Mouse (Mus musculus) adrenal gland, postnatal 10 days (tissue): Measurements from ENCODE around the gene Nfix. TPM values are rescaled to one million over a fixed set of nuclear protein-coding genes. Genes with fewer than 3 reads are reported as not detected.

Source experiments
- DNase-seq: peaks from one replicate; pipeline ENCODE4 v3.0.0; 2021; ENCODE audit warnings: mixed read lengths
- total RNA-seq, 2 experiments: library from RNA; stranded (reverse); gene quantifications; 2 replicates each; pipeline ENCODE4 v1.2.3; 2021

Nfix gene
- total RNA-seq, 2 experiments from 2014 or later: 145 to 200 TPM

DNA sequence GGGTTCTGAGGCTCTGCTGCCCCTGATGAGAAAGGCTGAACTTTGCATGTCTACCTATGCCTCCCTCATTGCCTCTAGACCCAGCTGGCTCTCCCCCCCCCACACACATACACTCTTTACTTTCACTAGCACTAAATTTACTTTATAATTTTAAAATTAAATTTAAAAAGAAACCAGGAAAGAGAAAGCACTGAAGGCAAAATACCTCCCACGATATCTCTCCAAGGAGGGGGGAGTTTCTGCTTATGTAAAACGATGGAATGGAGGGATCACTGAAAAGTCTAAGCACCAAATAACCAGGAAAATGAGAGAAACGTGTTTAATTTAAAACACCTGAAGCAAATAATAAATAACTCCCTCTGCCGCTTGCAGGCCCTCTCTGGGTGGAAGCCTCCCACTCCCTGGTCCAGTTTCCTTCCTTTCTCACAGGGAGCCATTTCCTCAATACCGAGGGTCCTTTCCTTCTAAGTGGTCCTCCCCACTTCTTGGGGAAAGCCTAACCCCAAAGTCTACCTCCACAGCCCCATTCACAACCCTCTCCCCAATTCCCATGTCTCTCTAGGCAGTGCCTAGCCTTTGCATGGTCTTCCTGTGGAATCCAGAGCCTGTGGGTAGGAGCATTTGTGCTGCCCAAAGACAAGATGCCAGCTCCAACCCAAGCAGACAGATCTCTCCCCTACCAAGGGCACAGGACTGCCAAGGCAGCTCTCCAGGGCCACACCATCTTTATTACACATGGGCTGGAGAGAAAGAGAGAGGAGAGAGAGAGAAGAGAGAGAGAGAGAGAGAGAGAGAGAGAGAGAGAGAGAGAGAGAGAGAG is 18.2 kb downstream of the Nfix start:
- DNase-seq: no peak

DNA sequence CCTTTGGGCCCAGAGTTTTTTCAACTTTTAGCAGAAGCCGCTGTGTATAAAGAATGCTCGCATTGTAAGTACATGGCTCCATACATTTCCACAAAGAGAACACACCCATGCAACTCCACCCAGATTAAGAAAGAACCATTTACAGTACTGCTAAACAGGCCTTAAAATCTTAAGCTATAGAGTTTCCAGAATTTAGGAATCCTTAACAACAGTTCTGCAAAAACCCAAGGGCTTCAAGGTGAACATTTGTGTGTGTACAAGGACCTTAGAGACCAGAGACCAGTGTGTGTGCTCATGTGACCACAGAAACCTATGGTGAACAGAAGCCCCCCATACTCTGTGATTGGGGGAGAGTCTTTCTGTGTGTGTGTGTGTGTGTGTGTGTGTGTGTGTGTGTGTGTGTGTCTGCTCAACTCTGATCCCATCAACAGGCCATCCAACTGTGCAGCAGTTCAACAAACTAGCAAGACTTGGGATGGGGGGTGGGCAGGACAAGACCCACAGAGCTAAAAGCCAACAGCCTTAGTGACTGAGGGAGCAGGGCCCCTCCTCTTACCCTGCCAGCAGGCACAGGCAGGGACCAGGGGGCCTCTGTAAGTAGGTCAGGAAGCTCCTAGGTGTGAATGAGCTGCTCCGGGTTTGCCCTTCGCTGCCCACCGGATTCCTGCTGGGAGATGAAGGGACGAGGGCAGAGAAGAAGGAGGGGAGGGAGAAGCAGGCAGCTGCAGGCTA is 19.0 kb downstream of the Nfix start:
- DNase-seq: no peak

DNA sequence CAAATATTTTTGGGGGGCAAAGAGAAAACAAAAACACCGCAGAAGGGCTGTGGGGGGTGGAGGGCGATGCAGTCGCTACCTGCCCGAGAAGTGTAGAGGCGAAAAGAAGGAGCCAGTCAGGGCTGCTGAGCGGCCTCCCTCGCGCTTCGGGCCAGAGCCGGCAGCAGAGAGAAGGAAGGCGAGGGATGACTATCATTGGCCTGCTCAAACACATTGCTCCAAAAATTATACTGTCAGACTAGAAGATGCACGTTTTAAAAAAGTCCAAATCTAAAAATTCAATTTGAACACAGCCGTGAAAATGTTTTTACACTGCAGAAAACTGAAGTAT is 20.0 kb downstream of the Nfix start:
- DNase-seq: no peak

DNA sequence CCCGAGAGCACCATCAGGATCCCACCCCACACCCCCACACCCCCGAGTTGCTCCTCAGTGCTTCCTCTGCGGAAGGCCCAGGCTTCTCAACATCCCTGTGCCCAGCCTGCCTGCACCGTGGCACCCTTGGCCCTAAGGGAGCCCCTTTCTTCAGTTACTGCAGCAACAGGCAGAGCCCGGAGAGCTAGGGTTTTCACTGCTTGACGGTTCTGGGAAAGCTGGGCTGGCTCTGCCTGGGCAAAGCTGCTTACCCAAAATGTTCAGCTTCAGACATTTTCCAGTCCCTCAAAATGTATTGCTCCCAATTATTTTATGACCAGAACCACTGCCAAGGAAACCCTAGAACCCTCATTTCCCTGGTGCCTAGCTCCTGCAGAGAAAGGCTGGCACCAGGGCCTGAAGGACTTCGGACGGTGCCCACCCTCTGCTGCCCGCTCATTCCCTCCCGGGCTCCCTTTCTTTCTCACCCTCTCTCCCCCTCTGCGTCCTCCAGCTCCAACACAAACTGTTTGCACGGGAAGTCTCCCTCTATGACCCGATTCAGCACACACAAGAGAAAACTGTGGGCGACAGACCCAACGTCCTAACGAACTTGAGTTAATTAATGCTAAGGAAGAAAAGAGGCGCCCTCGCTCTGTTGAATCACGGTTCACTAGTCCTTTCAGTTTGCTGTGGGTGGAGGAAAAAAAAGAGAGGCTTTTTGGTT is 20.5 kb downstream of the Nfix start:
- DNase-seq: no peak

DNA sequence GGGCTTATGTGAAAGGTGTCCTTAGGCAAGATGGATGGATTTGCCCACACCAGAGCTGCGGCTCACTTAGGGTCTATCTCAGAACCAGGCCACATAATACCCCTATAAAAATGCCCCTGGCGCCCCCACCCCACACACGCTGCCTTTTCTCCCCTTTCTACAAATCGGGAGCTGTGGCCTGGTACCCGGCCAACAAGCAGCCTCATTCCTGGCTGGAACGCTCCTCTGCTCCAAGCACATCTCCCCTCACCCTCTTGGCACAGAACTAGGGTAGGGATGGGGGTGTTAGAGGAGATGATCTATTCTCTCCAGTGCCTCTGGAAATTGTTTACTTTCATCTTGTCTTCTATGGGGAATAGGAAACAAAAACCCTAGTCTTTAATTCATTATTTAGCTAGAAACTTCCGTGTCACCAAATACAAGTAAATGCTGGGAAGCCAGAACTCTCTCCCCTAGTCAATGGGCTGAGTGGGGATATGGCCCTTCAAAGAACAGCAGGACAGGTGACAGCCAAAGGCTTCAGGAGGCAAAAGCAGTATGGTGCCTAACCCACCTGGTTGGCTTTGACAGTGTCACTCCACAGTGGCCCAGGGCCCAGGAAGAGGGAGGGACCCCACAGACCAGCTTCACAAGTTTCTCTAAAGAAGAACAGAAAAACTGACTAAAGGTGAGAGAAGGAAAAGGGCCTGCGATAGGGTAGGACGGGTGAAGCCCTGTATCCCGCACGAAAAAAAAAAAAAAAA is 21.3 kb downstream of the Nfix start:
- DNase-seq: no peak

DNA sequence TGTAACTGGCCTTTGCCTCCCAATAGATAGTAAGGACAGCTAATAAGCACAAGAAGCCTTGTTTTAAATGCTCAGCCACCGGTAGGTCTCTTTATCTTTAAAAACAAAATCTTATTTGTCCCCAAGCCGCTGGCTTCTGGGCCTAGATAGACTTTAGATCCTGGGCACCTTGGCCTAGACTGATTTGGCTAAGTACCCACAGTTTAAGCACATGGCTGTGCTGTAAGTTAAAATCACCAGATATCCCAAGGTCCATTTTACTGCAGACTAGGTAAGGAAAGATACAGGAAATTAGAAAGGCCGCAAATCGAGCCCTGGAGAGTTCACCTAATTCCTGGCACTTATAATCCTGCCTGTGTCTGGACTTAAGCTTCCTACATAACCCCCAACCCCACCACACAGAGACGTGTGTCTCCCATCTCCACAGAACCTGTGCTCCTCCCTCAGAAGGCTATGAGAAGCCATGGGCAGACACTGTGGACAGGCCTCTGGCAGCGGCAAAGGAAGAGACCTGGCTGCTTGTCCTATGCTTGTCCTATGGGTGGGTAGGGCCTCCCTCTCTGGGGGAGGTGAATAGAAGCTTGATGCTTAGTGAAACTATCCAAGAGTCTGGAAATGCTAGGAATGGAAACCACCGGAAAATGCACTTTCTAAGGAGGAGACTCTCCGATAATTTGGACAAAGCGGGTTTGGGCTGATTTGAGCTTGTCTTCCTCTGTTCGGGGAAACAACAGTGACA is 22.1 kb downstream of the Nfix start:
- no peak for DNase-seq

DNA sequence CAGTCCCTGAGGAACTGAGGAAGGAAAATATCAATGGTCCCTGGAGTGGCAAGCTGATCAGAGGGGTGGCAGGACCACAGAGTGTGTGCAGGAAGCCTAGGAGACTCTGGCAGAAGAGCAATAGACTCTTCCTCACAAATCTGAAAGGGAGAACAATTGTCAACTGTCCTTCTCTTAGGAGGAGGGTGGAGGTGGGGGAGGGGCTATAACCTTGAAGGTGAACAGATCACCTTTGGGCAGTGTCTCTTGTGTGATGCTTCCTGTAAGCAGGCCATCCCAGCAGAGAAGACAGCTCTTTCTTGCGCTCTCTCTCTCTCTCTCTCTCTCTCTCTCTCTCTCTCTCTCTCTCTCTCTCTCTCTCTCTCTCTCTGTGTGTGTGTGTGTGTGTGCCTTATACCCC is 23.6 kb downstream of the Nfix start:
- DNase-seq: no peak

DNA sequence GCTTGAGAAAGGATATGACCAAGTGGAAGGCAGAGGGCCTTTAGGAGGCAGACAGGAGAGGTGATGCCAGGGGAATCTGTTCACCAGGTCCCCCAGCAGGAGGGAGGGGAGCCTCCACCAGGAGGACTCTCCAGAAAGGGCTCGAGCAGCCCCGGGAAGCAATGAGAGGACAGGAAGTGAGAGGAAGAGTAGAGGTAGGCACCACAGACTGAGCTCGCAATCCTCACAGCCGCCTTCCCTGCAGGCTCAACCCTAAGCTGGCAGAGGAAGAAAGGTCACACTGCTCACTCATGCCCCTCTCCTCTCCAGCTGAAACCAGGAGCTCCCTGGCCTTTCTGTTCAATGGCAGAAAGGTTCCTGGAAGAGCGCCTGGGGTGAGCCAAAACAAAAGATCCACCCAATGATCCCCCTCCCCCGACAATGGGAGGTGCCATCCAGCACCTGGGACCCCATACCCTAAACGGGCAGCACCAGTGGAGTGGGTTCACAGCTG is 24.5 kb downstream of the Nfix start:
- no peak for DNase-seq

DNA sequence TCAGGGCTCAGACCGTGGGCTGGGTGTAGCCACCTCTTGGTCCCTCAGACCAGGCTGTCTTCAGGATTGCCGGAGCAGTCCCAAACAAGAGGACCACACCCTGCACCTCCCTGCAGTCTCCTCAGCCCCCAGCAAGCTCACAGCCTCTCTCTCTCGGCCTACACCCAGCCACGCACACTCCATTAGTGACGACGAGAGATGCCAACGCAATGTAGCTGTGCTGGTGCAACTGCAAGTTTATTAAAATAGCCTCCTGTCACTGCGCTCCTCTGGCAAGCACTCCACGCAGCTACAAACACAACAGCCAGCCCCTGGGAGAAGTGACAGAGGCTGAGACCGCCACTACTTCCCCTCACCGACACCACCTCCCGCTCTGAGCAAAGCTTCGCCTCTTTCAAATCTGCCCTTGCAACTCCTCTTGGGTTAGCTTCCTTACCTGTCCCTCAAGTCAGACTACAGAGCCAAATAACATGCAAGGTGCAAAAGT is 25.0 kb downstream of the Nfix start:
- DNase-seq: no peak

DNA sequence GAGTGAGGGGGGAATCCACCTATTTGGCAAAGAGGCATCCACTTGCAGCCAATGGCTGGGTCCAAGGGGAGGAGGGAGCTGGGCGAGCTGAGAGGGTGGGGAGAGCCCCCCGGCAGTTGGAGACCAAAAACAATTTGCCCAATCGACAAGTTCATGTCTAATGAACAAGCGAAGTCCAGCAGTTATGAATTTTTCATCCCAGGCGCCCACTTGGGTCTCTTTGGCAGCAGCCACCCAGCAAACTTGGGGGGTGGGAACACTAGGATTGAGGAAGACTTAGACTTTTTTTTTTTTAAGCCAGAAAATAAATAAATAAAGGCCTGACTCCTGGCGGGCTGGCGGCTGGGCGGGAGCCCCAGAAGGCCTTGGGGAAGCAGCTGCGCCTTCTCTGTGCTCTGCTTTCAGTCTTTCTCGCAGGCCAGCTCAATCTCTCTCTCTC is 25.7 kb downstream of the Nfix start:
- DNase-seq: peak; percentile 45

DNA sequence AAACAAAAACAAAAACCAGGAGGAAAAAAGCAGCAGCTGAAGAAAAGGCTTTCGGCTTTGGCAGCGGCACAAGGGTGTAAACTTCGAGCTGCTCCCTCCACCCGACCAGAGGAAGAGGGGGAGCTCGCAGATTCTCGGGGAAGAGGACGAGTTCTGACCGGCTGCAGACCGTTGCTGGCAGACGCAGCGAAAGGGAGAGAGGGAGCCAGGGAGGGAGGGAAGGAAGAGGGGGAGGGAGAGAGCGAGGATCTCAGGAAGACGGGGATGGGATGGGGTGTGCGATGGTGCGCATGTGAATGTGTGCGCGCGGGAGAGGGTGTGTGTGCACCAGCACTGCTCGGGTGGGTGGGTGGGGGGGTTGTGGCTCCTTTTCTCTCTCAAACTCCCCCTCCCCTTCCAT is 26.3 kb downstream of the Nfix start:
- DNase-seq: peak; percentile 70

DNA sequence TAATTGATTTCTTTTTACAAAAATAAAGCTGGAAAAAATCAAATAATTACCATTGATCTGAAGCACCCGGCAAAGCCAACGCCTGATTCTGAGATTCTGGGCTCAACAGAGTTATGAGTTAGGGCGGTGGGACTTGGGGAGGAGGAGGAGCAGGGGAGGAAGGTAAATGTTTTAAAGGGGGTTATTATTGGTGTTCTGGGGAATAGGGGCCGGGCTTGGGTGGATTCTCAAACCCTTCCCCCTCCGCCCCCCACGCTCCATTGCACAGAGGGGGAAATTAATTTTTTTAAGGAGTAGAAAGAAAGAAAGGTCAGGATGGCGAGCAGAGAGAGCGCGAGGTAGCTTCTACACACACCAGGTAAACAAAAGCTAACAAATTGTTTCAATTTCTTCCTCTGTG is 26.8 kb downstream of the Nfix start:
- no peak for DNase-seq

DNA sequence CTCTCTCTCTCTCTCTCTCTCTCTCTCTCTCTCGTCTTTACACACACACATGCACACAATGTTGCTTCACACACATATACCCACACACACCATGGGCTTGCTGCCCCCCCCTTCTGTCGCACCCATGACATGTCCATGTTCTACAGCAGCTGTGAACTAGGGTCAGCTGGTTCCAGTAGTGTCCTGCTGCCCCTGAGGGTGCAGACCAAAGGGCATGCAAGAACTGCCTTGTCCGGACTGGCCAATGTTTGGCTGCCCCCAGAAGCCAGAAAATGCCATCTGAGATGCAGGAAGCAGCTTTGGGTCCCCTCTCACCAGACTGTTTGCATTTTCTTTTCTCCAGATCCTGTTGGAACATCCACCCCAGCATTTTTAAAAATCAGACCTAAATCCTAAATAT is 27.5 kb downstream of the Nfix start:
- no peak for DNase-seq

DNA sequence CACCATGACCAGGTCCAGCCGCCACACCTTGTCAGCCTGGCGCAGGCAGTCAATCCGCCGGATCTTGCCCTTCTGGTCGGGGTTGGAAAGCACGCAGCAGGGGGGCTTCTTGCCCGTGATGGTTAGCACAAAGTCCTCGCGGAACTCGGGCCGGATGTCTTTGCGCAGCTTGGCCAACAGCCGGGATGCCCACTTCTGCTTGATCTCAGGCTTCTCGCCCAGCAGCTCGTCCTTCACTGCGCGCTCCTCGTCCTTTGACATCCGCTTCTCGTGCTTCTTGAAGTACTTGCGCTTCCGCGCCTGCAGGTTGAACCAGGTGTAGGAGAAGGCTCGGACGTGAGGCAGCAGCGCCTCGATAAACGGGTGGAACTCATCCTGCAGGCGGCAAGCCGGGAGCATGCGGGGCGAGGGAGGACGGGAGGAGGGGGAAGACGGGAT is 28.2 kb downstream of the Nfix start:
- DNase-seq: no peak

DNA sequence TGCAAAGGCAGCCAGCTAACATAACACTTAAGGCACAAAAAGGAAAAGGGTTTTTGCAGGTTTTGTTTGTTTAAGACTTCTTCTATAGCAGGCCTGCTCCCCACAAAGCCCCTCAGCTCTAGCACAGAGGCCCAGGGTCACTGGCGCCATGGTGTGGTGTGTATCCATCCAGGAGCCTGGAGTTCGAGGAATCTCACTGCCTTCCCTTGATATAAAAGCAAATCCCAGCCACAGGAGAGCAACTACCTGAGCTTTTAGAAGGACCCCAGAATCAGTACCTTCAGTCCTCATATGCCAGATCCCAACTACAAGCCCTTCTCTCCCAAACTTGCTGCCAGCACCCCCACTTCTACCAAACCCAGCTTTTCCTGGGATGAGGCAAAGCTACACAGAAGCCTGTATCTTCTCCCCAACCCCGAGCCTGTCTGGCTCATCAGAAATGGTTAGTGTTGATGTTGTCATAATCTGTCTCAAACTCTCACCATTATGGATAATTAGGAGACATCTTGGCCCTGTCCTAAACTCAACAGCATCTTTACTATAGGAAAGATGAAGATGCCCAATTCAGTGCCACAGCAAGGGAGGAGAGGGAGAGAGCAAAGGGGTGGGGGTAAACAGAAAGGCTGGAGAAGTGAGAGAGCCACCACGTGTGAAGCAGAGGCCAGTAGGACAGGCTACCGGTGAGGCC is 29.0 kb downstream of the Nfix start:
- no peak for DNase-seq

DNA sequence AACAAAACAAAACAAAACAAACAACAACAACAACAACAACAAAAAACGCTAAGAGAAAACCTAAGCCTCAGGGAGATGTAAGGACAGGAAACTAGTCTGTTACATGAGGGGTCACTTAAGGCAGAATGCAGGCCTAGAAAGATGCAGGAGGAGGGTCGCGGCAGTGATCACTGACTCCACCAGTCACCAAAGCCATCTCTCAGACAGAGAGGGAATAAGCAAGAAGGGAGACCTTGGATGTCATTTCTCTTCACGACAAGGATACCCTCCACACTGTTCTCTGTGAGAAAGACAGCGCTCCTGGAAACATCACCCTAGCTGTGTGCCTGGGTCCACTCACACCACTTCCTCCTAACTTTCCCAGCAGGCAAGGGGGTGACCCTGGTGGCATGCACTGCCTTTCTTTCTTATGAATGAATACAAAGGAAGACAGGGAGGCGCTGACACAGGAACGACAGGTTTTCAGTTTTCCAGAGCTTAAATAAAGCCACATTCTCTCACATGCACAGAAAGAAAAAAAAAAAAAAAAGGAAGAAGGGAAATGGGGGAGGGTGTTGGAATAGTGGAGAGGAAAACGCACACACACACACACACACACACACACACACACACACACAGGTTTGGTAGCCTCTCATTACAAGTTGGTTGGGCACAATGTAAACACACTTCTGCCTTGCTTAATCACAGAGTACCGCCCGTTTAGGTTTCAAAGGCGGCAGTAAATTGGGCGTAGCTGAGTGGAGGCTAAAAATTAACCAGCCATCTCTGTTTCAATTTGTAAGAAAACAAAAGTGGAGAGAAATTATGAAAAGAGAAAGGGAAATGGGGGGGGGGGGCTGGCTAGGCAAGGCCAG is 29.8 kb downstream of the Nfix start:
- DNase-seq: no peak

DNA sequence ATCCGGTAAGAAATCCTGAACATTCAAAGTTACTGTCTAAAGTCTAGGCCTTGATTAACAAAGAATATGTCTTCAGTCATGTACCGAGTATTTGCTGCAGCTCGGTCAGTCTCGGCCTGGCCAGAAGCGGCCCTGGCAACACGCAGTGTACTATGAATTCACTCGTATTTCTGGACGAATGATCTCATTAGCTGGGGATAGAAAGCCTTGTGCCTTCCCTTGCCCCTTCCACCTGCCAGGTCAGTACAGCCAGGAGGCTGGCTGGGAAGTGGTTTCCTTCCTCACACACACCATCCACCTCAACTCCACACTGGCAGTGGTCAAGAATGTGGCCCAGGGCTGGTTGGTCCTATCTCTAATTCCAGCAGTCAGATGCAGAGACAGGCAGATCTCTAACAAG is 30.8 kb downstream of the Nfix start:
- DNase-seq: no peak

DNA sequence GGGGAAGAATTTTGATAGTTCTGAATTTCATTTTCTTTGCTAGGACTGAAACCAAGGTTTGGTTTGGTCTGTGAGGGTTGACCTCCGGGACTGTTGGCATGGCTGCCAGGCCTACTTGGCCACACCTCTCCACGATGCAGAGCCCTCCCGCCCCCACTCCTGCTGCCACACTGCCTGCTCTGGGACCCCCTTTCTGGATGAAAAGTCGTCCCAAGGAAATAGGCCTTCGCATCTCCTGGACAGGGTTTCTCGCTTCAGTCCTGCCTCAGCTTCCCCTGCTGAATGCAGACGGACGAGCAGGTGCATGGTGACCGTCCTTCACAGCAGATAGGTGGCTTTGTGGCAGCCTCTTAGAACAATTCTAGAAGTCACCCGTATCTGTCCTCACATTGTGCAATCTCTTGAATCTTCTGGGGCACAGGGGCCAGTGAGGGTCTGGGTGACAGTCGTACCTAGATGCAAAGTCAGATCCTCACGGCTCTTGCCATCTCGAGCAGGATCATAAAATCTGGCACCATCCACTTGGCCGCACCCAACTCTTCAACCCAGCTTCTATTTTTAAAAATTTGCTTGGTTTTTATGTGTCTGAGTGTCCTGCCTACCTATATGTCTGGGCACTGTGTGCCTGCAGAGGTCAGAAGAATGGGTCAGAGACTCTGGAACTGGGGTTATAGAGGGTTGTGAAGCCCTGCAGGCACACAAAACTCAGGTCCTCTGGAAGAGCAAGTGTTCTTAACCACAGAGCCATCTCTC is 31.6 kb downstream of the Nfix start:
- DNase-seq: no peak

DNA sequence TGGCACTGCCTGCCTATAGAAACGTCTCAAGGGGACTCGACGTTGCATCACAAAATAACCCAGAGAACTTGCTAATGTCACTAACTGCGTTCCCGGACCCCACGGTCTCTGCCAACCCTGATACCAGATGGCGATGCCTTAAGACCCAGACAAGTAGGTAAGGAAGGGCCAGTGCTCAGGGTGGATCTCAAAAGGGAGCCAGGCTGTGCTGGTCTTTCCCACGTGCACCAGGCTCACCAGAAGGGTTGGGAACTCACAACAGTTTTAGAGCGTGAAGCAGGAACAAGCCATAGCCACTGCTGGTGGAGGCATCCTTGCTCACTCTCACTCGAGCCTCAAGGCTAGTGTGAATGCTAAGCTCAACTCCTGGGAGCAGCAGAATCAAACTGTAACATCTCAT is 32.9 kb downstream of the Nfix start:
- no peak for DNase-seq
